Mouse (Mus musculus) adrenal gland, postnatal 4 days (tissue): ENCODE data around the gene Cd200r3. TPM values are rescaled to one million over a fixed set of nuclear protein-coding genes. Genes with fewer than 3 reads are reported as not detected.

Source experiments
- DNase-seq, 2 experiments: peaks; one replicate each; pipeline ENCODE4 v3.0.0; 2021 to 2022; ENCODE audit warnings: low spot score in 2 of 2, mixed read lengths in 2 of 2
- total RNA-seq, 2 experiments: library from RNA; stranded (reverse); gene quantifications; 2 replicates each; pipeline ENCODE4 v1.2.3; 2021

Cd200r3 gene
- total RNA-seq, 2 experiments from 2014 or later: 0.36 to 0.42 TPM

- no peak for DNase-seq
These were observed 45.3 kb downstream of the Cd200r3 start for GRCm38 (mm10) chr16:44988667-44989357.

GRCm38 (mm10) chr16:44993319-44994019, 50.0 kb downstream of the Cd200r3 start:
- DNase-seq: no peak

- DNase-seq: no peak
These were observed 50.9 kb downstream of the Cd200r3 start for GRCm38 (mm10) chr16:44994206-44994953.

GRCm38 (mm10) chr16:44995111-44995510, 51.6 kb downstream of the Cd200r3 start:
- DNase-seq: no peak

GRCm38 (mm10) chr16:44996701-44997100, 53.2 kb downstream of the Cd200r3 start:
- no peak for DNase-seq

GRCm38 (mm10) chr16:44999537-44999936, 56.1 kb downstream of the Cd200r3 start:
- no peak for DNase-seq

- no peak for DNase-seq
These were observed 61.0 kb downstream of the Cd200r3 start for GRCm38 (mm10) chr16:45004443-45004842.

GRCm38 (mm10) chr16:45005280-45005679, 61.8 kb downstream of the Cd200r3 start:
- DNase-seq: no peak

GRCm38 (mm10) chr16:45006971-45007370, 63.5 kb downstream of the Cd200r3 start:
- no peak for DNase-seq

- no peak for DNase-seq
These were observed 64.3 kb downstream of the Cd200r3 start for GRCm38 (mm10) chr16:45007807-45008206.

- no peak for DNase-seq
These were observed 66.2 kb downstream of the Cd200r3 start for GRCm38 (mm10) chr16:45009634-45010033.

GRCm38 (mm10) chr16:45015591-45015990, 72.1 kb downstream of the Cd200r3 start:
- no peak for DNase-seq

- no peak for DNase-seq
These were observed 73.0 kb downstream of the Cd200r3 start for GRCm38 (mm10) chr16:45016488-45016887.

GRCm38 (mm10) chr16:45018868-45019267, 75.4 kb downstream of the Cd200r3 start:
- DNase-seq: no peak

- no peak for DNase-seq
These were observed 76.6 kb downstream of the Cd200r3 start for GRCm38 (mm10) chr16:45020055-45020454.

GRCm38 (mm10) chr16:45020669-45021309, 77.3 kb downstream of the Cd200r3 start:
- DNase-seq: no peak

- no peak for DNase-seq
These were observed 78.0 kb downstream of the Cd200r3 start for GRCm38 (mm10) chr16:45021443-45021842.

- DNase-seq: peak; percentile 32 to 52
These were observed 80.4 kb downstream of the Cd200r3 start for GRCm38 (mm10) chr16:45023904-45024303.

- DNase-seq: no peak
These were observed 81.8 kb downstream of the Cd200r3 start for GRCm38 (mm10) chr16:45025321-45025720.

- no peak for DNase-seq
These were observed 85.6 kb downstream of the Cd200r3 start for GRCm38 (mm10) chr16:45029080-45029479.

- DNase-seq: no peak
These were observed 86.0 kb downstream of the Cd200r3 start for GRCm38 (mm10) chr16:45029493-45029892.
